Mouse (Mus musculus) lung, postnatal 14 days (tissue): ENCODE measurements around the gene Zfp711.

Experiments used
- DNase-seq: peaks from one replicate; pipeline ENCODE4 v3.0.0; 2021

The Zfp711 gene

GRCm38 (mm10) chrX:112600511-112601305 lies at the start of gene Zfp711:
Gene Zfp711 (plus strand): TSS chrX:112600526.
- peak; percentile 59 for DNase-seq

GRCm38 (mm10) chrX:112567716-112568115 lies 32.6 kb upstream of the Zfp711 start:
- DNase-seq, result no peak

- DNase-seq, result peak; percentile 9
Observed at GRCm38 (mm10) chrX:112601306-112602120, 1.2 kb downstream of the Zfp711 start.

- no peak for DNase-seq
Observed at GRCm38 (mm10) chrX:112675525-112675924, 75.2 kb downstream of the Zfp711 start.

- no peak for DNase-seq
Observed at GRCm38 (mm10) chrX:112680605-112681004, 80.3 kb downstream of the Zfp711 start.
